Mouse (Mus musculus) CD4-positive, CD25-positive, alpha-beta regulatory T cell, adult 4 months (primary cell): Measurements from ENCODE around the gene Crim1. TPM values are rescaled to one million over a fixed set of nuclear protein-coding genes. Genes with fewer than 3 reads are reported as not detected.

Experiments
- ATAC-seq: one replicate; pipeline ENCODE4 v1.8.0; 2017
- polyA plus RNA-seq, 2 experiments: library from polyadenylated mRNA; unstranded; fragments of 100-300 nt; shearing (Covaris generic); gene quantifications; one replicate each; pipeline ENCODE4 v1.2.1; 2017

Gene Crim1
- polyA plus RNA-seq, 2 experiments from 2014 or later: 7.5 to 7.7 TPM

DNA sequence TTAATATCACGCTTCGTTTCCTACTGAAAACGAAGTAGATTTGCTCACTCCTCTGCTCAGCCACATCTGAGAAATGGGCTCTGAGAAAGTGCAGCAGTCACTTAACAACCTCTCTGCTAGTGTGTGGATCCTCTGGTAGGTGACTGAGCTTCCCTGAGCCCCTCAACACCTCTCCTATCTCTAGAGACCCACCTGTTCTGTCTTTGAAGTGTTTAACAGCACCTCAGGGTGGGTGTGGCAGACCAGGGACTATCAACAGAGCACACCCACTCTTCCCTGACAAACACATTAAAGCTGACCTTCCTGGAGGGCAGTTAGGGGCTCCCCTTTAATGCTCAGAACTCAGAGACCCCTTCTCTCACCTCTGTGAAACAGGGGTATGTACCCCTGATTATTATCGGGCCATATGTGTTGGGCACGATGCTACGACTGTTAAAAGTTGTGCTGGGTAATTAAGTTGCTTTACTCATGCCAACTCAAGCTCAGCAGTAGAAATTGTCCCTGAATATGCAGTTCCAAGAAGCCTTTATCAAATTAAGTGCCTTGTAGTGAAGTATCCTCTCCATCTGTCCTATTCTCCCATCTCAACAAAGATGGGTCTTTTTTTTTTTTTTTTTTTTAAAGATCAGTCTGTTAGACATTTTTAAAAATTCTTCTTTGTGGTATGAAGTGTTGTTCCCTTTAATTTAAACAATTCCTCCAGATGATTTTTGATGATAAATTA lies 90.3 kb downstream of the Crim1 start:
- no peak for ATAC-seq

DNA sequence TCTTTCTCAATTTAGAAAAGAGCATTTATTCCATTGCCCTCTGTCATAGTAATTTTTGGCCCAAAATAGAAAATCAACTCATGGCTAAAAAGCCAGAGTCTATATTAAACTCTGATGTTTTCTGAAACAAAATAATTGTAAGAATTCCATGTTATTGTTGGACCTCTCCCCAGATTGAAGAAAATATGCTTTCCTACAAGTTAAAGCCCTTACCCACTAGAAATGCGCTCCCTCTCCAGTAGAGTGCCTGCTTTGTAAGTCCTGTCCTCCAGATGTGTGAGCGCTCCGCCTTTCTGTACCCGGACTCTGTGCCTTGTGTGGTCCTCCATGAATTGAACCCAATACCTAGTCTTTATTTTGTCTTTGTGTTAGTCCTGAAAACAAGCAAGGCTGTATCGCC lies 91.0 kb downstream of the Crim1 start:
- ATAC-seq: no peak

DNA sequence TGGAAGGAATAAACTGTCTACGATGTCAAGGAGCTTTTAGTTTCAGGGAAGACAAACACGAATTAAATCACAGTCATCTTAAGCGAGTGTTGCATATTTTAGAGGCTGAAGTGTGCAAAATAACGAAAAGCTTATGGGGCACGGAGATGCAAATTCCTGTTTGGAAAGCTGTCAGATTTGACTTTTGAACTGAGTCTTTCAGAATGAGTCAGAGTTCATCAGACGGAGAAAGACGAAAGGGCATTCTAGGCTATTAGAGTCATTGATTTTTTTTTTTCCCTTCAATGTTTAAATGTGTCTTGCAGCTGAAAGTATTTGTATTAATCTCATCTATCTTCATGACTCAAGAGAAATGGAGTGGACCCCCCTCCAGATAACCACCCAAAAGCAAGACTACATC lies 92.3 kb downstream of the Crim1 start:
- ATAC-seq: no peak

DNA sequence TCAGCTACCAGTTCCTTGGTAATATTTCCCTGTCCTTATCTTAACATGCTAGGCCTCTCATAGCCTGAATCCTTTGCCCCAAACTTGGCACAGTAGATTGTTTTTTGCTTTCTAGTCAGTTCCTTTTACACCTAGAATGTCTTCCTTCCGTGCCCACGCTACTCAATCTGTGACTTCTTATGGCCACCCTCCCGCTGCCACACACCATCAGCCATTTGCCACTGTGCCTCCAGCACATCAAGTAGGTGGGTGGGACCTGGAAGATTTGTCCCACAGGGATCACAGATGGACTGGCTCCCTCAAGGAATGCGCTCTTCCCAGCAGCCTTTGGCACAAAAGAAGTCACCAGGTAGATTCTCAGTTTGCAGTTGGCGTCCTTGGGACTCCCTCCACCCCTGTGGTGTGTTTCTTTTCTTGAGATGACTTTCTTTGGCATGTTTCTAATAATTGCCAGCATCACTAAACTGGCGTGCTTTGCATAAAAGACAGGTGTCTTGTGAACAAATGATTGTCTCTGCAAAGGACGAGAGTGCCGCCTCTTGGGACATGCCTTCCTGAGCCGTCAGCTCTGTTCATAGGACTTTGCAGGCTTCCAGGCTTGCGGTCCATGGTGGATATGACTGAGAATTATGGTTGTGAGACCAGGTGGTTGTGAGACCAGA lies 92.9 kb downstream of the Crim1 start:
- ATAC-seq: no peak

DNA sequence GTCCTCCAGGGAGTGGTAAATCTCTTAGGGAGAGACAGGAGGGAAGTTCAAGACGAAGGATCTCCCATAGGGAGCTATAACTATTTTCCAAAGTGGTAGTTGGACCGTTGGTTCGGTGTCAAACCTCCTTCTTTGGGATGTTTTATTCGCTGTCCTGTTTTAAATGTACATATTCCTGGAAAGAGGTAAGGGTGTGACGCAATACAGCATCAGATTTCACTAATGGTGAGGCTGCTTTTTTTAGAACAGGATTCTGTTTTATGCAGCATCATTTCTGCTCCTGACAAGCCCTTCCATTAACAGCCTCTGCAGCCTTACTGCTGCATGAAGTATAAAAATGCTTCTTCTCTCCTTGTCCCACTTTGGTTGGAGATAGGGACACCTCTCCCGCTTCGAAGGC lies 95.9 kb downstream of the Crim1 start:
- ATAC-seq: no peak

DNA sequence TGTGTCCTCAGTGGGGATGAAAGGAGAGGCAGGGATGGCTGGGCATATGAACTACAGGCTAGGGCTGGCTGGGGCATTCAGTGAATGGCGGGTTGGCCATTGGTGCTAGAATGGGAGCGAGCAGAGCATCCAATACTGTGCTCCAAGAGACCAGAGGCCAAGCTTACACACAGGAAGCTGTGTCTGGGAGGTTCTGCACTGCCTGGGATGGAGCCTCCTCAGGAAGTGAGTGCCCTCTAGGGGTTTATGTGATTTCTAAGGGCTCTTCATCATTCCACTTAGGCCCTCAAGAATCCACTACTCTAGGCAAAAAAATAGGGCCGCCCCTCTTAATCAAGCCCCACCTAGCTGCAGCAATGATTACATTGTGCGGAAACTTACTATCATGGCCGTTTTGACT lies 98.1 kb downstream of the Crim1 start:
- no peak for ATAC-seq

DNA sequence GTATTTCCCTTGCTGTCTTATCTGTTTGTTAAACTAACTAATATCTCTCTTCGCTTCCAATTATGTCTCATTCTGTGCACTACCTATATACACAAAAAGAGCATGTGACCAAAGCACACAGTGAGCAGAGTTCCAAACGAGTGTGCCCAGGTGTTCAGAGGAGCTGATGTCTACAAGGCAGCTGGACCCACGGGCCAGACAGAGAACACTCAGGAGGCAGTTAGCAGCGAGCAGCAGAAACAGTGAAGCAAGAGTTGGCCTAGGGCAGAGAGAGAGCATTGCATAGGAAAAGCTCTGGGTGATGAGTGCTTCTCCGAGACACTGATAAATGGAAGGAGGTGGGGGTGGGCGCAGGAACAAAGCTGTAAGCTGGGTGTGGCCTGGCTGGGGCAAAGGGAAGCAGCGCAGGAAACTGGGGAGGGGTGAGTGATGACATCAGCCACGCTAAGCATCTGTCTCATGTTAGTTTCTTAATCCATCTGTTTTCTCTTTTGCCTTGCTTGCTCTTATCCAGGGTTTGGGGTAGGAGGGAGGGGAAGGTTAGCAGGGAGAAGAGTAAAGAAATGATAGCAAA lies 99.0 kb downstream of the Crim1 start:
- peak; percentile 40 for ATAC-seq

DNA sequence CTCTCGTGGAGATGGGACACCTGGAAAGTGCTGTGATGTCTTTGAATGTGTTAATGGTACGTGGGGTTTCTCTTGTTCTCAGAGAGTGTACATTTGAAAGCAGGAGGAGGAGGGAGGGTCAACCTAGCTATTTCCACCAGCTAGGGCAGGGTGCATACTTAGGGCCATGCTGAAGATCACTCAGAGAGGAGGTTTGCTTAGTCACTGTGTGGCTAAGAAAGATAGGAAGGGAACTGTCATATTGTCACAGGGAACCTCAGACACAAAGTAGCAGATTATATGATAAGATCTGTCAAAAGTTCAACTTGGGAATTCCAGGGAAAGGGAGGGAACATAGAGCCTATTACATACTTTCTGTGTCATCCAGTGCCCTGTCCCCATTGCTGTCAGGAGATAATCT lies 103.0 kb downstream of the Crim1 start:
- no peak for ATAC-seq

DNA sequence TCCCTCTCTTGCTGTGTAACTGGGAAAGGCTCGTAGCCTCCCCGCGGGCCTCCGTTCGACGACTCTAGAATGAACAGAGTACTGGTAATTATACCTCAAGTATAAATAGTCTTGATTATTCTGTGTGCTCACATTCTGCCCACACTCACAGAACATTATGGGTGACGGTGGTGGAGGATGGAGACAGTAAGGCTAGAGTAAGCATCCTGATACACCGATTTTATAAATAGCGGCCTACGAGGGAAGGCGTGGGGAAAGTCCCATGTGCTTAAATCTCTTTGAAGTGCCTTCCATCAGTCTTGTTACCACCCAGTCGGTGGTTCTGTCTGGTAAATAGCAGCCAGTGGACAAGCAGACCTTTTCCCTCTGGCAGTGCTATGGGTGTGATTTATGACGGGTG lies 104.0 kb downstream of the Crim1 start:
- peak; percentile 73 for ATAC-seq

DNA sequence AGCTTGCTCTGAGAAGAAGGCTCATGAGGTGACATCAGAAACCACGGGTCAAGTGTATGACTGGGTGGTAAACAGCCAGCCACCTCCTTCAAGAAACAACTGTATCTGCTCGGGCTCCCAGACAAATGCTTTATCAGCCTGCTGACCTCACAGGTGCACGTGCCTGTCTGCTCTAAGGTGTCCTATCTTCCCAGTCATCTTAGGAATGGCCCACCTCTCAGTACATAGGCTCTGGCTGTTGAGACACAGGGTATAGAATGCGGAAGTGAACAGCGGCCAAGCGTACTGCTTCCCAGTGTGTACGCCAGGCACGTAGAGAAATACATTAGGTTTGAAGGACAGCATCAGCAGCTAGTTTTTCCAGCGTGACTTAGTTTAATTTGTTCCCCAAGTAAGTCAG lies 106.4 kb downstream of the Crim1 start:
- ATAC-seq: no peak

DNA sequence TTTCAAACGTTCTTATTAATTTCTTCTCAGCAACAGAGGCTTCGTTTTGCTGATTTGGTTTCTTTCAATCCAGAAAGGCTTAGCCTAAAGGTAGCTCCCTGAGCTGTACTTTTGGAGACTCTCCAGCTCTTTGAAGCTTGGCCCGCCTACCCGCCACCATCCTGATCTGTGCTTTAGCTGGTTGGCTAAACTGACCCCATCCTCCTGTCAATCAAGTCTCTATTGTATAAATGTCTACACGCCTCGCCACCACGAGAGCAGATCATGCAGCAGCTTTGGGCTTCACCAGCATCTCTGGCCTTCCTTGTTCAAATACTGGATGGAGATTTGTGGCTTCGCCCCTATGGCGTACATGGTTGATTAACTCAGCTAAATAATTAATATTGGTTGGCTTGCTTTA lies 108.2 kb downstream of the Crim1 start:
- no peak for ATAC-seq

DNA sequence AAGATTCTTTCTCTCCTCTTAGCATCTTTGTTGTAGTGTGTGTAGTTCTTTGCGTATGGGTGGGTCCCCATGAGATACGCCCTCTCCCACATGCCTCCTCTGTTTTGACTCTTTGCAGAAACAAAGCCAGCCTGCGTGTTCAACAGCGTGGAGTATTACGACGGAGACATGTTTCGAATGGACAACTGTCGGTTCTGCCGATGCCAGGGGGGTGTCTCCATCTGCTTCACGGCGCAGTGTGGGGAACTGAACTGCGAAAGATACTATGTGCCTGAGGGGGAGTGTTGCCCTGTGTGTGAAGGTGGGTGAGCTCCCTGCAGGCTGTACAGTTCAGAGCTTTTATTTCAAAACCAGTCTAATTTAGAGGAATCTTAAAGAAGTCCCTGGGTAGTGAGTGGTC lies 113.0 kb downstream of the Crim1 start:
- no peak for ATAC-seq

DNA sequence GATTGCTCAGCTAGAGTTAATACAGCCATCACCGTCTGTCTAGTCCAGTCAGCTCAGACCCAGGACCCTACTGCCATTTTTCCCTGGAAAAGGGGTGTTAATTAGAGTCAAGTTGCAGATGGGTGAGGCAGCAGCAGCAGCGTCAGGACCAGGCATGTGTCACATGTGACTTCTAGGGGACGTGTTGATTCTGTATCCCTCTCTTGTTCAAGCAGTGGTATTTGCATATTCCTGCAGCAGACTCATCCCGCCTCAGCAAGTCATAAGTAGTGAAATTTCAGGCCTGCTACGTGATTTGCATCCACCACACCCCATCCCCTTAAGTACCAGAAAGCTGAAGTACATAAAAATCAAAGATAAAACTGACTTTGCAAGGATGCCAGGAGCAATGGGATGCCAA lies 113.6 kb downstream of the Crim1 start:
- no peak for ATAC-seq

DNA sequence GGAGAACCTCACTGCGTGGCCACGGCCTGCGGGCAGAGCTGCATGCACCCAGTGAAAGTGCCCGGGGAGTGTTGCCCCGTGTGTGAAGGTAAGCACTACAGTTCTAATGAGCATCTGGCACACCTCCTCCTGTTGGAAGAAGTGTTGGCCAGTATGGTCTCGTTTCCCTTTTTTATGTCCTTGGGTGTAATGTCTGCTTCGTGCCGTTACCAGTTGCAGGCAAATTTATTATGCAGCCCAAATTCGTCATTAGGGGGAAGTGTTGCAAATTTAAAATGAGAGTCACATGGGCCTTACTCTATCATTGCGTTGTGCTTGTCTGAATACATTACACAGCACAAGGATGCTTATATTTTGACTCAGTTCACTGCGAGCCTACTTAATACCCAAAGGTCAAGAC lies 115.6 kb downstream of the Crim1 start:
- ATAC-seq: no peak

DNA sequence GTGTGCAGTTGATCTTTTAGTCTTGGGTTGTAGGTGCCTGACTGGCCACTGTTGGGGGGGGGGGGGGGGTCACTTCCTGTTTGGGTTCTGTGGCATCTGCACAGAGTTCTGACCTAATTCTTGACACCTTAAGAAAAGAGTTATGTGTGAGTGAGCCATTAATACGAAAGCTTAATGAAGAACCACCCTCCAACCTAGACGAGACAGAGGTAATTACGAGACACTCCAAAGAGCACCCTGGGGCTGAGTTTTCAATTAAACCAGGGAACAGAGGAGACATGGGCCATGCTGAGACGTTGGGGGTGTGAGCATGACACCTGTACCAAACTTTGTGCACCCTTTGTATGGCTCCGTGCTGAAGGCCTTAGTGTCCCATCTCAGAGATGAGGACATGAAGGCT lies 117.3 kb downstream of the Crim1 start:
- no peak for ATAC-seq

DNA sequence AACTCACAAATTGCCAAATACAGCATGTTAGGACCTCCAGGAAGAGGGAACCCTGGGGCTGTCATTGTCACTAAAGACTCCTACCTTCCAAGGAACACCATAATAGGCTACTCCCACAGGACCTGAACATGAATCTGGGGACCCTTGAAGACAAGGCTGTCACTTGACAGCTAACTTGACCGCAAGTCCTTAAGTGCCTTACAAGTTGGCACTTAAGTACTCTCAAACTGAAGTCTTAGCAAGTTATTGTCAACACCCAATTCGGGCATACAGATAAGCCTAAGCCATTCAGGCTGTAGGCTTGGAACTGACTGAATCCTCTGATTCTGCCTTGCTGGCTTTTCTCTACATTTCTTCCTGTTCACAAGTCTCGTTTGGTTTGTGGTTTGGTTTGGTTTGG lies 118.8 kb downstream of the Crim1 start:
- no peak for ATAC-seq

DNA sequence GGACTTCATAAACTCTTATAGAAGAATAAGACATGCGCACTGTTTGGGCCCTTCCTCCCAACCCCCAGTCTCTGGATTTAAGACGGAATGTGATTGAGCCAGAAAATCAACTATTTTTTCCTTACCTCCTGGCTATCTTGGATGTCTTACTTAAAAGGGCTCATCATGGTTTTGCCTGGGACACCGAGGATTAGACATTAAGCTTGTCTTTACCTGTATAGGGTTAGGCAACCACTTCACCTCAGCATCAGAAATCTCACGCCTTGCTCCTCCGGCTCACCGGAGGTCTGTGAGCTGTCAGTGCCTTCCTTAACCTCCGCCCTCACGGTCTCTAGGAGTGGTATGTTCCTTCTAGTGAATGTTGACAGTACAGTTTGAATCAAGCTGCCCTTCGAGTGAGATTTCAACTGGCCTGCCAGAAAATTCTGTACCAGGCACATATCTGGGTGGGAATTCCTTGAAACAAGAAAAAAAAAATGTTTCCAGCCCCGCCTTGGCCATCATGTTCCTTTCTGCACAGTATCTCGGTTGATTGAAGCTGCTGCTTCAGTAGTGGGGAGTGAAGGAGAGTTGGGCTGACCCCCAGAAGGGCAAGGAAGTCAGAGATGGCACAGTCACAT lies 121.3 kb downstream of the Crim1 start:
- ATAC-seq: no peak

DNA sequence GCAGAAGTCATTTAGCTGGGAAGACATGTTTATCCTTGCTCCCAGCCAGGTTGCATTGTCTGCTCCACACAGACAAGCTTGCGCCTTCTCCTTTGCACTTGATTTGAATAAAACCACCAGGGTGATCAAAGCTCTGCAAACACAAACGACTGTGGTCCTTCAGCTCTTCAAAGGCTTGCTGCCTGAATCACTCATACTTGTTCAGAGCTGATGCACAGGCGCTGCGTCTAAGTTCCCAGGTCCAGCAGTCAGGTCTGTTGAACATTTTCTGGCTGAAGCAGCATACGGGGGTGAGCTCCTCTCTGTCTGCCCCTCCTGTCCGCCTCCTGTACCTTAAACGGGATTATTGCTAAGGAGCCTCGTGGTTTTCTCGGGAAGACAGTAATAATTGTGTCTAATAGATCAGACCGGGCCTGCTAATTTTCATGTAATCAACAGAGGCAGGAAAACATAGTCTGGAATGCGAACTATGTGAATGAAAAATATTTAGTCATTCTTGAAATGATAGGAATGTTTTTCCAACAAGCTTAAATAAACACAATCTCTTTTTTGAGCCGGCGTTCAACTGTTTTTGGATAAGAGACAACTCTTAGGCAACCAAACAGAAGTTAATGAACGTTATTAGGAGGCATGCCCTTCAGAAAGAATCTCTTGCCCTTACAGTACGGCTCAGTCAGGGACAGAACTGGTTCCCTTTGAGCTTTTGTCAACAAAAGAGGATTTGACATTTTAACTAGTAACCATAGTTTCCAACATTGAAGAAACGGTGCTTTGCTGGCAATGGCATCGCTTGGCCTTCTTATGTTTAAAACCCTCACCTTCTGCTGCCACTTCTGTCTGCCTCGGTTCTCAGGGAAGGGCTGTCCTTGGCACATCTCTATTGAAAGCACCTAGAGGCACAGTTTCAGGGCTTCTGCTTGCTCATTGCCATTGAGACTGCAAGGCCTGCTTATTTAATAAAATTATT lies 122.6 kb downstream of the Crim1 start:
- ATAC-seq: no peak

DNA sequence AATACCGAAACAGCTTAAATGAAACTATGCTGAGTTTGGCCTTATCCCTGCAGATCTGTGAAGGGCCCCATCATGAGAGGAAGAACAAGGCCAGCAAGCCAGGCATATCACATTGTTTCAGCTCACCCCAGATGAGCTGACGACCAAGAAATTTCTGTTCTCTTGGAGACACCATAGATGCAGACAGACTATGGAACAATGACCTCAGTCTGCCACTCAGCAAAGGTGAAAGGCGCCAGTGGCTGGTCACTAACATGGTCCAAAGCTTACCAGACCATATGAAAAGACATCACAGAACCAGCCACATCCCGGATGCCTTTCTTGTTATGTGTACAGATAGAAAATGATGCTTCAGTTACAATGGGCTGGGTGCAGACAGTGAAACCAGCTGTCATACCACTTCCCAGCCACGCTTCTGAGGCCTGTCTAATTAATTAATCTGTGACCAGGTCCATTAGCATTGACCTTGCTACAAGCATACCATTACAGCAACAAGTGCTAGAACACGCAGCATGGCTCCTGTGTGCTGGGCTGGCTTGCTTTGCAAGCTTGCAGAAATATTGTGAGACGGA lies 125.8 kb downstream of the Crim1 start:
- ATAC-seq: no peak

DNA sequence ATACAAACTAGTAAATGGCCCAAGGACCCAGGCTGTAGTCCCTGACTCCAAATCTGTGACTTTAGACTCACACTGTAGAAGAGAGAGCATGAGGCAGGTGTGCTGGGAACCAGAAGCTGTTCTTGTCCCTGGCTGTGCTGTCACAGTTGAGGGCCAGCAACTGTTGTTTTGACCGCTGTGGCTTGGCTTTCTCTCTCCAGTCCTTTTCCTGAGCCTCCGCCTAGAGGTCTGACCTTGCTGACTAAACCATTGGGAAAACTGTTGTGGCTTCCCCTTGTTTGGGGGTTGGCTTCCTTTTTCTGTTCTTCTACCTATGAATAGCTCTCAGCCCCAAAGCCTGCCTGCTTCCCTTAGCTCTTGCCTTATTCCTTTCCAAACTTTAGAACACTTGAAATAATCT lies 126.3 kb downstream of the Crim1 start:
- ATAC-seq: no peak

DNA sequence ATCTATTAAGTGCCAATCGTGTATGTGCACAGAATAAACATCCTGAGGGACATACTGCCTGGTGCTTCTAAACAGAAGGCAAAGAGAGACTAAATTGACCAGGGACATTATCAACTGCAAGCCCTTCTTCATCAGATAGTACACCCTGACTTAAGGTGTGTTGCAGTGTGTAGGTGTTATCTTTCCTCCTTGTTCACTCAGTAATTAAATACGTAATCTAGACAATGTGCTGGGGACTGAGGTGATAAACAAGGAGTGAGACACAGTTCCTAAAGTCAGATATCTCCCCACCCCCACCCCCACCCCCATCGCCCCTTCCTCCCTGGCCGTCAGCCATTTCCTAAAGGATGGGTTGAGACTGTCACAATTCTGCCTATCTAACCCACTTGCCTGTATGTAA lies 127.1 kb downstream of the Crim1 start:
- ATAC-seq: no peak

DNA sequence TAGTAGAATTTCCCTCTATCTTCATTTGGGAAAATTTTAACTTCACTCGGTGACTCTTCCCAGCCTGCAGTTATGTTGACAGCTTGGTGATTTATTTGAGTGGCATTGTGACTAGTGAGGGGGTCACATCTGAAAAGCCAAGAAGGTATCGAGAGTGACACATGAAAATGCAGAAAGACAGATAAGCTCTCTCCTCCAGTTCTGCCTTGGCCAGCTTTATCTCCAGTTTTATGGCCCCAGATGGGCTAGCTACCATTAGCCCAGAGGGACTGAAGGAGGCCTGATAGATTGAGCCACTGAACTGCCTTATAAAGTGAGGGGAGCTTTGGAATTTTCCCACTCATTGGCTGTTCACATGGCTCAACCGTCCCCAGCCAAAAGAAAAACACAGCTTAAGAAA lies 128.2 kb downstream of the Crim1 start:
- ATAC-seq: no peak
